Mouse (Mus musculus) gastrocnemius, adult 2 months (tissue): Measurements from ENCODE around the gene Sipa1. TPM values are rescaled to one million over a fixed set of nuclear protein-coding genes. Genes with fewer than 3 reads are reported as not detected.

Experiments
- DNase-seq: peaks from one replicate; pipeline ENCODE4 v3.0.0; 2022
- H3K27ac ChIP-seq: fragments of 200-600 bp; 2 replicates; pipeline ENCODE4 v1.8.1; 2022; ENCODE audit warnings: mild to moderate bottlenecking
- H3K4me3 ChIP-seq: fragments of 200-600 bp; 2 replicates; pipeline ENCODE4 v1.8.1; 2022; ENCODE audit warnings: mild to moderate bottlenecking, moderate library complexity
- CTCF ChIP-seq: fragments of 200-600 bp; IDR thresholded peaks from 2 replicates; pipeline ENCODE4 v1.8.1; 2022; ENCODE audit warnings: antibody characterized with exemption, mild to moderate bottlenecking, moderate library complexity
- intact Hi-C: fragments of 180-260 bp; cut with DNase I; formaldehyde crosslinking; loops from one replicate; pipeline ENCODE4 v1.15.1; 2025
- microRNA-seq: library from miRNA; unstranded; fragments of <30 nt; microRNA quantifications from one replicate; pipeline ENCODE4 v1.2.0, GENCODE M21; 2021
- total RNA-seq, 2 experiments: library from RNA; stranded (reverse); gene quantifications; 2 replicates each; pipeline ENCODE4 v1.2.3; 2021

The Sipa1 gene
- total RNA-seq, 2 experiments from 2014 or later = 10.0 to 11.0 TPM

DNA sequence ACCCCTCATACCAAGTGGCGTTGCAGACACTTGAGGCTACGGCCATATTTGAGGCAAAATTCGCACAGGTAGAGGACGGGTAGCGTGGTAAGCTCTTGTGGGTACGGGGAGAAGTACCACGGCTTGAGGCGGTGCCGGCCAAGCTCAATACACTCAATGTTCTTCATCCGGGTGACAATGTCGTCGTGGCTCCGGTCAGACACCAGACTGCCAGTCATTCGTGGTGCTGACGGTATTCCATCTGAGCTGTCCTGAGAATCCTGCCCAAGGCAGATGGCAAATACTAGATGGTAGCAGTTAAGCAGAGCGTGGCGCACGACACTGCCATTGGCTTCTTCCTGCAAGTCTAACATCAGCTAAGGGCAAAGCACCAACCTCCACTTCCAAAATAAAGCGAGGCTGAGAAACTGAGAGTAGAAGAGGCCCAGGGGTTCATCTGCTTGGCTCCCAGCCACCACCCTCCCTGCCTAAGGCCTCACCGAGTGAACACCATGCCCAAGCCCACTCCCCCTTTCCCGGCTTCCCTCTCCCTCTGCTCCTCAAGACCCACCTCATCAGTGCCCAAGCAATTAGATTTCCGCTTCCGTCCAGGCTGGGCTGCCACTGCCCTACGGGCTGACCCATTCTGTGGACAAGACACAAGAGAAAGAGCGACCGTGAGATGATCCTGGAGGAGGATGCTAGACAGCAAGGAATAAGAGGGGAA is 55.6 kb downstream of the Sipa1 start:
- Histone ChIP-seq H3K27ac (no peak overlapping the region), H3K4me3 (no peak overlapping the region)
- TF ChIP-seq CTCF = no peak
- DNase-seq = no peak
- intact Hi-C loops = no loop called here

DNA sequence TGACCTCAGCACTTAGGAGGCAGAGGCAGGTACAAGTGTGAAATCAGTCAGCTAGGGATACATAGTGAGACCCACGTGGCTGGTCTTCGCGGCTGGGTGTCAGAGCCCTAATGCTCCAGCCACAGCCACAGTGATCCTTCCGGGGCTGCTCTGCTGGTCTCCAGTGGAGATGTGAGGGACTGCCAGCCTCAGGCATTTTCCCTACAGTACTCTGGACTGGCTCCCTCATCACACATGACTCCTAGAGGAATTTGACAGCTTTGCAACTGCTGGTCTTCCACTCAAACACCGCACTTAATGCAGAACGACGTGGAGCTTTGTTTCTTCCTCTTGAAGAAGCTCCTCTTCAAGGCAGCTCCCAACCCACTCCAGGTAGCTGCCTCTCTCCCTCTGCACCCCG is 57.3 kb downstream of the Sipa1 start:
- DNase-seq = no peak
- no peak overlapping the region for H3K4me3 ChIP-seq
- intact Hi-C loops = no loop called here
- H3K27ac ChIP-seq = no peak overlapping the region
- no peak for TF ChIP-seq CTCF

DNA sequence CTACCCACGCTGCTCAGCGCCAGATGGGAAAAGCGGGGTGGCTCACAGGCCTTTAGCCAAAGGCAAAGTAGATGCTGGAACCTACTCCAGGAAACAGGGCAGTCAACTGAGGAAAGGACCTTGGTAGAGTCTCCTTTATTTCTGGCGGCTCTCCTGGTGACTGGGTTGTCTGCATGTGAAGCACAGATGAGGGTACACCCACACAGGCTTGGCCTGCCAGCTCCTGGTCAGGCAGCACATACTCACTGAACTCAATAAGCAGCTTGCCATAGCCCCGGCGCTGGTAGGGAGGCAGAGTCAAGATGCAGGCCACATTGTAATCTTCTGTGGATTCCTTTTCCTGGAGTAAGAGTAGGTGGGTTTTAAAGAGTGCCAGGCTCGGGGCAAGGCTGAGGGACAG is 58.4 kb downstream of the Sipa1 start:
- no peak for DNase-seq
- Histone ChIP-seq H3K27ac (no peak overlapping the region), H3K4me3 (no peak overlapping the region)
- intact Hi-C loops = no loop called here
- no peak for TF ChIP-seq CTCF

DNA sequence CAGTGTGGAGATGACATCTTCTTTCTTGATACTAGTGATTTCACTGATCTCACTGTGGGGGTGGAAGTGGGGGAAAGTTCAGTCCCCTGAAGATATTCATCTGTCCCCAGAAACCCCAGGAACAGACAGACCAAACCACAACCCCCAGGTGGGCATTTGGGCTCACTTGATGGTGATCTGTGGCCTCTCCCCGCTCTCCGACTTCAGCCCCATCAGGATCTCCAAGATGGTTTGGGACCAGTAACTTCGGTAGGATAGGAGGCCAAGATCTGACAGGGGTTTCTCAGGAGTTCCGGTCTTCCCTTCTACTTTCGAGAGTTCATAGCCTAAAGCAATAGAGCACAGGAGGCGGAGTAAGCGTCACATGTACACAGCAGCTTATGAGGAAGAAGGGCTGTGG is 59.8 kb downstream of the Sipa1 start:
- intact Hi-C loops = no loop called here
- H3K27ac ChIP-seq = no peak overlapping the region
- no peak for TF ChIP-seq CTCF
- no peak overlapping the region for H3K4me3 ChIP-seq
- no peak for DNase-seq

DNA sequence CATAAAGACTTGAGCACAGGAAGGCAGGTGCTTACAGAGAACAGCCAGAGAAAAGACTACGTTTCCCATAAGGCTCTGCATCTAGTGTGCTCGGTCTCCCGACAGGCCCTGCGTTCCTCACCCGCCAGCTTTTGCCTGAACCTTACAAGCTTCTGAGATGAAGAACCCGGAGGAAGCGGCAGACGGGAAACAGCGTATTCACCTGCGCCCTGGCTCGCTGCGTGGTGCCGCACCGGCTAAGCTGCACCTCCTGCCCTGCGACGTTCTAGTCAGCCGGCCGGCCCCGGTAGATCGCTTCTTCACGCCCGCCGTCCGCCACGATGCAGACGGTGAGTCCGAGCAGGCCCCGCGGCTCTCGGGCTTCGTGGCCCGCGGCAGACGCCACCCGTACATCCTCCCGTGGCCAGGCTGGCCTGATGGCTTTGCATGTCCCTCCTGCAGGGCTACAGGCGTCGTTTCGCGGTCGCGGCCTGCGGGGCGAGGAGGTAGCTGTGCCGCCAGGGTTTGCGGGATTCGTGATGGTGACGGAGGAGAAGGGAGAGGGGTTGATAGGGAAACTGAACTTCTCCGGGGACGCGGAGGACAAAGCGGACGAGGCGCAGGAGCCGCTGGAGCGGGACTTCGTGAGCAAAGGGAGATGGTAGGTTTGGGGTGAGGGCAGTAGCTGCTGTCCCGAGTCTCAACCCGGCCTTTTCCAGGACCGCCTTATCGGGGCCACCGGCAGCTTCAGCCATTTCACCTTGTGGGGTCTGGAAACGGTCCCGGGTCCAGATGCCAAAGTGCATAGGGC is 61.6 kb downstream of the Sipa1 start, which contains the start of gene Rnaseh2c:
Rnaseh2c (plus strand) TSS at position 122 of the 790 bp plus-strand sequence.
- intact Hi-C loops = no loop called here
- Histone ChIP-seq H3K27ac (peak within 1 kb of the TSS; percentile 87), H3K4me3 (peak within 1 kb of the TSS; percentile 97)
- DNase-seq = peak; percentile 81
- no peak for TF ChIP-seq CTCF

Small RNA genes lying within 50 kb of the gene (microRNA-seq; reads per million reads assigned to microRNA genes)
- not detected for gene Mir6987

Other genes with a start within 250 kb of the Sipa1 start
- gene Drap1, start 238.7 kb downstream of the Sipa1 start, total RNA-seq = 100 to 1,000 TPM; 503 to 688 TPM
- gene AI837181, start 238.6 kb downstream of the Sipa1 start, total RNA-seq = 10 to 100 TPM; 34.0 to 38.0 TPM
- gene Fosl1, start 216.2 kb downstream of the Sipa1 start, total RNA-seq = not detected
- gene Ccdc85b, start 205.8 kb downstream of the Sipa1 start, total RNA-seq = 1 to 10 TPM; 3.9 to 7.2 TPM
- 10 to 100 TPM; 33.9 to 35.8 TPM for gene Fibp, start 203.1 kb downstream of the Sipa1 start, total RNA-seq
- not detected for gene Ctsw, start 195.2 kb downstream of the Sipa1 start, total RNA-seq
- 1 to 10 TPM; 3.4 to 6.6 TPM for gene Efemp2, start 189.8 kb downstream of the Sipa1 start, total RNA-seq
- 10 to 100 TPM; 20.1 to 23.3 TPM for gene Mus81, start 175.3 kb downstream of the Sipa1 start, total RNA-seq
- gene Cfl1, start 173.3 kb downstream of the Sipa1 start, total RNA-seq = 10 to 100 TPM; 52.8 to 72.0 TPM
- 1 to 10 TPM in 1 of 2 experiments, under 1 TPM in 1; 0.92 to 1.6 TPM for gene 1700020D05Rik, start 159.9 kb downstream of the Sipa1 start, total RNA-seq
- gene Snx32, start 153.2 kb downstream of the Sipa1 start, total RNA-seq = 1 to 10 TPM; 5.8 to 8.0 TPM
- not detected for gene Ovol1, start 103.1 kb downstream of the Sipa1 start, total RNA-seq
- 1 to 10 TPM; 2.0 to 2.3 TPM for gene Ap5b1, start 95.7 kb downstream of the Sipa1 start, total RNA-seq
- gene Rnaseh2c, start 61.8 kb downstream of the Sipa1 start, total RNA-seq = 10 to 100 TPM; 42.4 to 53.6 TPM
- 10 to 100 TPM; 20.9 to 23.7 TPM for gene Kat5, start 53.5 kb downstream of the Sipa1 start, total RNA-seq
- gene Rela, start 26.2 kb downstream of the Sipa1 start, total RNA-seq = 10 to 100 TPM; 14.6 to 14.7 TPM
- 10 to 100 TPM in 1 of 2 experiments, 1 to 10 TPM in 1; 8.7 to 11.8 TPM for gene Map3k11, start 25.0 kb upstream of the Sipa1 start, total RNA-seq
- gene Pcnx3, start 25.2 kb upstream of the Sipa1 start, total RNA-seq = 10 to 100 TPM; 12.6 to 14.0 TPM
- gene Kcnk7, start 40.7 kb upstream of the Sipa1 start, total RNA-seq = not detected
- gene Ehbp1l1, start 62.6 kb upstream of the Sipa1 start, total RNA-seq = 100 to 1,000 TPM; 218 to 220 TPM
- gene Fam89b, start 65.9 kb upstream of the Sipa1 start, total RNA-seq = 10 to 100 TPM; 22.2 to 22.6 TPM
- 10 to 100 TPM; 32.4 to 44.6 TPM for gene Ltbp3, start 77.2 kb upstream of the Sipa1 start, total RNA-seq
- 10 to 100 TPM; 71.2 to 78.6 TPM for gene Scyl1, start 107.7 kb upstream of the Sipa1 start, total RNA-seq
- gene Frmd8, start 211.6 kb upstream of the Sipa1 start, total RNA-seq = 1 to 10 TPM; 3.4 to 4.0 TPM
- under 1 TPM; 0.79 to 0.84 TPM for gene Slc25a45, start 214.1 kb upstream of the Sipa1 start, total RNA-seq
- gene Tigd3, start 230.4 kb upstream of the Sipa1 start, total RNA-seq = under 1 TPM; 0.10 to 0.20 TPM
- gene Dpf2, start 249.3 kb upstream of the Sipa1 start, total RNA-seq = 10 to 100 TPM; 87.8 to 88.4 TPM